In genomic region chr4:148397531-148398287, GRCm38 (mm10) we compare ENCODE assay signal across 12 mouse cellular contexts. TPM values are rescaled to one million over a fixed set of nuclear protein-coding genes. Genes with fewer than 3 reads are reported as not detected.
DNase-seq lines count a peak whose midpoint lies in the region; ATAC-seq and TF ChIP-seq lines count a peak whose summit lies in the region.
"Had no signal": no experiment of that assay in that cellular context is flagged by ENCODE, and none has a peak within 500 bp of the region (broad histone marks: within the 10 kb centered on the region; RNA-seq: fewer than 3 reads in every experiment).

No protein-coding gene starts in this region.

- 0 out of 2 replicates have a peak, but pooled peaks have one; percentile 4 for TF ChIP-seq CTCF in liver, adult 2 months (IDR thresholded peaks at IDR 0.05; ENCODE audit: low read depth, low read length)

- peak; percentile 5 for DNase-seq in adrenal gland, adult 2 months
- DNase-seq in adrenal gland, postnatal 25 days, result no peak
- no peak for DNase-seq in liver, adult 2 months (ENCODE audit: extremely low read depth, low read depth, low spot score)
- no peak for DNase-seq in right cerebral cortex, postnatal 10 days (ENCODE audit: low spot score in 2 of 2)
- DNase-seq: gastrocnemius, postnatal 10 days; lung, postnatal 14 days had no signal

- H3K9me3 ChIP-seq in liver, embryonic 12.5 days (replicated peaks), result no peaks in the 10 kb centered on the region
- no peaks in the 10 kb centered on the region for H3K9me3 ChIP-seq in limb, embryonic 12.5 days
- 0 out of 2 replicates have a peak, but pooled peaks cover 5% of the 10 kb centered on the region for H3K9me3 ChIP-seq in neural tube, embryonic 12.5 days
- H3K9me3 ChIP-seq: embryonic facial prominence, embryonic 12.5 days had no signal

- H3K27ac ChIP-seq in liver, adult 2 months (replicated peaks; ENCODE audit: insufficient read depth, low read depth, low read length), result no peak overlapping the region
- H3K27ac ChIP-seq in liver, embryonic 12.5 days, result no peak overlapping the region
- 0 out of 2 replicates have a peak overlapping the region, but pooled peaks have one; percentile 41 for H3K27ac ChIP-seq in limb, embryonic 12.5 days
- H3K27ac ChIP-seq in neural tube, embryonic 12.5 days, result peak overlapping the region; percentile 74
- H3K27ac ChIP-seq: embryonic facial prominence, embryonic 12.5 days had no signal

- ATAC-seq in liver, embryonic 12.5 days, result no peak
- no peak for ATAC-seq in limb, embryonic 12.5 days (ENCODE audit: insufficient number of reproducible peaks, insufficient read depth, low FRiP score, low TSS enrichment, low read depth)
- ATAC-seq in neural tube, embryonic 12.5 days (ENCODE audit: low FRiP score, low read depth), result peak; percentile 38
- ATAC-seq in megakaryocyte-erythroid progenitor cell, adult 5-6 weeks (replicated peaks; ENCODE audit: low FRiP score, low TSS enrichment, poor library complexity, severe bottlenecking), result no peak
- ATAC-seq: Patski had no signal

- H3K27me3 ChIP-seq in liver, adult 2 months (ENCODE audit: control insufficient read depth, insufficient read depth, low read length), result no peaks in the 10 kb centered on the region
- peaks cover 23% of the 10 kb centered on the region for H3K27me3 ChIP-seq in liver, embryonic 12.5 days (replicated peaks)
- H3K27me3 ChIP-seq in limb, embryonic 12.5 days, result peaks cover 19% of the 10 kb centered on the region
- no peaks in the 10 kb centered on the region for H3K27me3 ChIP-seq in neural tube, embryonic 12.5 days (replicated peaks)
- H3K27me3 ChIP-seq: Patski had no signal

- no peak overlapping the region for H3K4me3 ChIP-seq in liver, adult 2 months (ENCODE audit: insufficient read depth, low read depth, low read length)
- no peak overlapping the region for H3K4me3 ChIP-seq in liver, embryonic 12.5 days
- H3K4me3 ChIP-seq in limb, embryonic 12.5 days (replicated peaks), result no peak overlapping the region
- H3K4me3 ChIP-seq in neural tube, embryonic 12.5 days, result no peak overlapping the region
- H3K4me3 ChIP-seq: embryonic facial prominence, embryonic 12.5 days had no signal

- TF ChIP-seq POLR2A in liver, adult 2 months (IDR thresholded peaks at IDR 0.05; ENCODE audit: extremely low read depth, insufficient read depth, low read length), result no peak

- no peak overlapping the region for H3K4me2 ChIP-seq in liver, embryonic 12.5 days
- H3K4me2 ChIP-seq in limb, embryonic 12.5 days, result no peak overlapping the region
- H3K4me2 ChIP-seq in neural tube, embryonic 12.5 days (replicated peaks), result peak overlapping the region; percentile 10; the same call in 1 of the 2 replicates
- H3K4me2 ChIP-seq: embryonic facial prominence, embryonic 12.5 days had no signal

- H3K36me3 ChIP-seq in liver, adult 2 months (ENCODE audit: control insufficient read depth, insufficient read depth, low read length), result no peaks in the 10 kb centered on the region
- no peaks in the 10 kb centered on the region for H3K36me3 ChIP-seq in liver, embryonic 12.5 days
- H3K36me3 ChIP-seq in limb, embryonic 12.5 days, result no peaks in the 10 kb centered on the region
- H3K36me3 ChIP-seq in neural tube, embryonic 12.5 days, result no peaks in the 10 kb centered on the region
- H3K36me3 ChIP-seq: embryonic facial prominence, embryonic 12.5 days had no signal

- WGBS in liver, adult 2 months, result 82% methylated on average over 18 of the region's 18 CpGs
- WGBS in liver, embryonic 12.5 days (ENCODE audit: insufficient replicate concordance), result 74% methylated on average over 18 of the region's 18 CpGs
- WGBS in limb, embryonic 12.5 days, result 64% methylated on average over 18 of the region's 18 CpGs
- 25% methylated on average over 18 of the region's 18 CpGs for WGBS in neural tube, embryonic 12.5 days

- no peak overlapping the region for H3K9ac ChIP-seq in liver, adult 2 months (ENCODE audit: low read depth, low read length)
- no peak overlapping the region for H3K9ac ChIP-seq in liver, embryonic 12.5 days
- H3K9ac ChIP-seq in limb, embryonic 12.5 days (replicated peaks), result no peak overlapping the region
- no peak overlapping the region for H3K9ac ChIP-seq in neural tube, embryonic 12.5 days
- H3K9ac ChIP-seq: embryonic facial prominence, embryonic 12.5 days had no signal

- no peaks in the 10 kb centered on the region for H3K4me1 ChIP-seq in liver, adult 2 months (ENCODE audit: control insufficient read depth, insufficient read depth, low read length)
- H3K4me1 ChIP-seq in liver, embryonic 12.5 days, result no peaks in the 10 kb centered on the region
- peaks cover 18% of the 10 kb centered on the region; the same call in 1 of the 2 replicates for H3K4me1 ChIP-seq in limb, embryonic 12.5 days (replicated peaks)
- peaks cover 65% of the 10 kb centered on the region for H3K4me1 ChIP-seq in neural tube, embryonic 12.5 days

- H3K79me2 ChIP-seq in liver, adult 2 months (ENCODE audit: control insufficient read depth, insufficient read depth, low read length), result no peaks in the 10 kb centered on the region

RNA-seq across cellular contexts. Expression of gene Ubiad1, which starts 46.9 kb away (rescaled TPM):
- 10 to 100 TPM; 16.0 to 22.3 TPM for total RNA-seq in adrenal gland, adult 2 months (2021)
- 25.4 and 30.2 TPM in 2 replicates for polyA plus RNA-seq in adrenal gland, adult 2 months (2012; rRNA removed)
- total RNA-seq in adrenal gland, postnatal 25 days (2021), result 20.9 and 21.5 TPM in 2 replicates
- 4.9 and 5.5 TPM in 2 replicates for total RNA-seq in liver, adult 2 months (2014; rRNA removed)
- polyA plus RNA-seq in liver, adult 2 months (2012; rRNA removed), result 8.5 and 21.0 TPM in 2 replicates
- 18.3 and 18.4 TPM in 2 replicates for polyA plus RNA-seq in liver, embryonic 12.5 days (2016; fragmentation: Nextera tagmentation; extraction: Ambion mirVana)
- 21.1 and 21.8 TPM in 2 replicates for polyA plus RNA-seq in limb, embryonic 12.5 days (2016; fragmentation: Nextera tagmentation; extraction: Ambion mirVana)
- polyA plus RNA-seq in neural tube, embryonic 12.5 days (2016; fragmentation: Nextera tagmentation; extraction: Ambion mirVana), result 19.5 and 19.7 TPM in 2 replicates
- total RNA-seq in megakaryocyte-erythroid progenitor cell, adult 5-6 weeks (2014; fragmentation: Nextera tagmentation), result 14.9 and 21.7 TPM in 2 replicates
- total RNA-seq in megakaryocyte-erythroid progenitor cell, adult 5-6 weeks (2017), result 10.1 and 12.9 TPM in 2 replicates

RNA-seq across cellular contexts. Expression of gene Mtor, which starts 50.7 kb away (rescaled TPM):
- total RNA-seq in adrenal gland, adult 2 months (2021), result 10 to 100 TPM; 62.2 to 72.7 TPM
- polyA plus RNA-seq in adrenal gland, adult 2 months (2012; rRNA removed), result 26.7 and 35.7 TPM in 2 replicates
- total RNA-seq in adrenal gland, postnatal 25 days (2021), result 61.0 and 81.2 TPM in 2 replicates
- 11.7 and 17.9 TPM in 2 replicates for total RNA-seq in liver, adult 2 months (2014; rRNA removed)
- 12.3 and 18.5 TPM in 2 replicates for polyA plus RNA-seq in liver, adult 2 months (2012; rRNA removed)
- polyA plus RNA-seq in liver, embryonic 12.5 days (2016; fragmentation: Nextera tagmentation; extraction: Ambion mirVana), result 13.1 and 13.5 TPM in 2 replicates
- 19.3 and 19.7 TPM in 2 replicates for polyA plus RNA-seq in limb, embryonic 12.5 days (2016; fragmentation: Nextera tagmentation; extraction: Ambion mirVana)
- 27.7 and 28.2 TPM in 2 replicates for polyA plus RNA-seq in neural tube, embryonic 12.5 days (2016; fragmentation: Nextera tagmentation; extraction: Ambion mirVana)
- total RNA-seq in megakaryocyte-erythroid progenitor cell, adult 5-6 weeks (2014; fragmentation: Nextera tagmentation), result 26.5 and 27.9 TPM in 2 replicates
- total RNA-seq in megakaryocyte-erythroid progenitor cell, adult 5-6 weeks (2017), result 9.1 and 12.2 TPM in 2 replicates

Comparison
In these comparisons a context has a peak if more than half of its experiments do, and no peak if none do; other contexts are left out.
1. H3K27ac ChIP-seq: peak in limb, embryonic 12.5 days (single experiment) and neural tube, embryonic 12.5 days (single experiment); none in liver, adult 2 months (single experiment) and liver, embryonic 12.5 days (single experiment).